Mouse (Mus musculus): ENCODE data around the gene Prkce. TPM values are rescaled to one million over a fixed set of nuclear protein-coding genes. Genes with fewer than 3 reads are reported as not detected.

Prkce gene
- polyA plus RNA-seq, 1 experiment from 2014 or later = 8.1 TPM

- Histone ChIP-seq H3K27ac (replicated peaks) (no peak overlapping the region), H3K27me3 (no peaks in the 10 kb centered on the region), H3K36me3 (no peaks in the 10 kb centered on the region), H3K9me3 (replicated peaks) (no peaks in the 10 kb centered on the region), H3K4me3 (replicated peaks) (no peak overlapping the region), H3K4me2 (replicated peaks) (no peak overlapping the region), H3K4me1 (0 out of 2 replicates have a peak, but pooled peaks cover 21% of the 10 kb centered on the region), H3K9ac (no peak overlapping the region)
- no peak for ATAC-seq (ENCODE audit: insufficient number of reproducible peaks, low FRiP score, low TSS enrichment, low read depth)
- 81% methylated on average over 9 of the region's 9 CpGs for WGBS
These were observed 74.7 kb downstream of the Prkce start for GRCm38 (mm10) chr17:86242291-86242690.

GRCm38 (mm10) chr17:86243109-86243527 lies 75.5 kb downstream of the Prkce start:
- no peaks in the 10 kb centered on the region for H3K9me3 ChIP-seq (replicated peaks)
- no peak overlapping the region for H3K27ac ChIP-seq (replicated peaks)
- H3K27me3 ChIP-seq = no peaks in the 10 kb centered on the region
- no peak for ATAC-seq (ENCODE audit: insufficient number of reproducible peaks, low FRiP score, low TSS enrichment, low read depth)
- no peak overlapping the region for H3K9ac ChIP-seq
- no peak overlapping the region for H3K4me3 ChIP-seq (replicated peaks)
- no peak overlapping the region for H3K4me2 ChIP-seq (replicated peaks)
- no peaks in the 10 kb centered on the region for H3K36me3 ChIP-seq
- H3K4me1 ChIP-seq = peaks cover 24% of the 10 kb centered on the region; the same call in 1 of the 2 replicates
- 79% methylated on average over 16 of the region's 16 CpGs for WGBS

DNA sequence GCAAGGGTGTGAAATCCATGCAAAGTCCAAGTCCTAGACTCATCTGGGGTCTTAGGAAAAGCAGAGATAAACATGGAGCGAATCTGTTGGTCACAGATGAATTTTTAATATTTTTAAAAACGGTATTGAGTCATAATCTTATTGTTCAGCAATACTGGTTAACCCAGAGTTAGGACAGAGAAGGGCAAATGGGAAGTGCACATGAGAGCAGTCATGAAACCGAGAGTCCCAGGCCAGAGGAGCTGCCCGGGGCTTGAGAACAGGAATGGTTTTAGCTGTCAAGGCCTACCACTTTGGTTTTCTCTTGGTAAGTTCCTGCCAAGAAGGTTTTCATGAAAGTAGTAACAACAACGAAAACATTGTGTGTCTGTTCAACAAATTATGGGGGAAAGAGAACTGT lies 76.8 kb downstream of the Prkce start:
- no peak for ATAC-seq (ENCODE audit: insufficient number of reproducible peaks, low FRiP score, low TSS enrichment, low read depth)
- H3K4me3 ChIP-seq (replicated peaks) = no peak overlapping the region
- 88% methylated on average over 5 of the region's 5 CpGs for WGBS
- H3K27me3 ChIP-seq = no peaks in the 10 kb centered on the region
- H3K36me3 ChIP-seq = no peaks in the 10 kb centered on the region
- H3K27ac ChIP-seq (replicated peaks) = no peak overlapping the region
- peaks cover 28% of the 10 kb centered on the region for H3K4me1 ChIP-seq
- no peak overlapping the region for H3K9ac ChIP-seq
- H3K9me3 ChIP-seq (replicated peaks) = no peaks in the 10 kb centered on the region
- no peak overlapping the region for H3K4me2 ChIP-seq (replicated peaks)

GRCm38 (mm10) chr17:86248832-86249231 lies 81.2 kb downstream of the Prkce start:
- 93% methylated on average over 8 of the region's 8 CpGs for WGBS
- ATAC-seq (ENCODE audit: insufficient number of reproducible peaks, low FRiP score, low TSS enrichment, low read depth) = no peak
- H3K4me3 ChIP-seq (replicated peaks) = no peak overlapping the region

DNA sequence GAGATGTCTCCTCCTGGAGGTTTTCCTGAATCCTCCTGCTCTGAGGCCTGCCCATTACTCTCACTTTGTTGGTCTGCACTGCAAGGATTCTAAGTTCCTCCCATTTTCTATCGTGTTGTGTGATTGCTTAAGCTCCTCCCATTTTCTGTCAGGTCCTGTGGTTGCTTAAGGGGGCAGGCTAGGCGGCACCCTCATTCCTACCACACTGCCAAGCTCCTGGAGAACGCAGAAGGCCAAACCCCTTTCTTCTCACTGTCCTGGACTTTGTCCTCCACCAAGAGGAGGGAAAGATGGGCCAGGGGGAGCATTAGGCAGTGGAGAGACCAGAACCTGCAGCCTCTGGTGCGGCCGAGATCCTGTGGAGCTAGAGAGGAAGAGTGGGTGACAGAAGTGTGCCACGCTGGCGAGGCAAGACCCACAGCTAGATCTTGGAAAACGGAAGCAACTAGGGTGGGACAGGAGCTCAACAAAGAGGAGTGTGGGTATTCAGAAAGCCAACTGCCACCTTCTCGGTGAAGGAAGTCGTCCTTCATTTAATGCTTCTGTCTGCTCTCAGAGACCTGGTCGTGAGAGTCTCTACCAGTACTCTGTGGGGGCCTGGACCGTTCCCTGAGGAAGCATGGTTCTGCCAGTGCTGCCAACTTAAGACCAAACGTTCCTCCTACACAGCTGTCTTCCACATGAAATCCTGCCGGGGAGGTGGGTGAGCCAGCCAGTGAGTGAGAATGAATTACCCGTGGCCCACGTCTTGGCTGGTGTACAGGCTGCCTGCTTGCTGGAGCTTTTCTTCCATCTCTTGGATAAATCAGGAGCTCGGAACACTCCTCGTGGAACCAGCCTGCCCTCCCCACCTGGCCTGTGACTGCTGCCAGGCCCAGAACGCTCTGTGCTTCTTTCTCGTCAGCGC lies 82.2 kb downstream of the Prkce start:
- Histone ChIP-seq H3K27ac (replicated peaks) (peak overlapping the region; percentile 65), H3K36me3 (no peaks in the 10 kb centered on the region), H3K9me3 (replicated peaks) (no peaks in the 10 kb centered on the region), H3K4me2 (replicated peaks) (no peak overlapping the region), H3K27me3 (no peaks in the 10 kb centered on the region), H3K4me1 (peaks cover 54% of the 10 kb centered on the region), H3K9ac (no peak overlapping the region), H3K4me3 (replicated peaks) (no peak overlapping the region)
- no peak for ATAC-seq (ENCODE audit: insufficient number of reproducible peaks, low FRiP score, low TSS enrichment, low read depth)
- WGBS = 58% methylated on average over 21 of the region's 21 CpGs

More at GRCm38 (mm10) chr17:86248832-86249231, 81.2 kb downstream of the Prkce start:
- Histone ChIP-seq H3K4me2 (replicated peaks) (no peak overlapping the region), H3K36me3 (no peaks in the 10 kb centered on the region), H3K9me3 (replicated peaks) (no peaks in the 10 kb centered on the region), H3K27me3 (no peaks in the 10 kb centered on the region), H3K4me1 (peaks cover 46% of the 10 kb centered on the region), H3K27ac (replicated peaks) (no peak overlapping the region), H3K9ac (no peak overlapping the region)

- Histone ChIP-seq H3K27me3 (no peaks in the 10 kb centered on the region), H3K4me3 (replicated peaks) (no peak overlapping the region)
- 63% methylated on average over 7 of the region's 7 CpGs for WGBS
These were observed 82.9 kb downstream of the Prkce start for GRCm38 (mm10) chr17:86250406-86250905.

GRCm38 (mm10) chr17:86253884-86254283 lies 86.3 kb downstream of the Prkce start:
- no peaks in the 10 kb centered on the region for H3K36me3 ChIP-seq
- H3K9me3 ChIP-seq (replicated peaks) = no peaks in the 10 kb centered on the region
- H3K4me2 ChIP-seq (replicated peaks) = peak overlapping the region; percentile 26
- H3K27me3 ChIP-seq = no peaks in the 10 kb centered on the region
- no peak overlapping the region for H3K9ac ChIP-seq
- peaks cover 39% of the 10 kb centered on the region for H3K4me1 ChIP-seq
- no peak overlapping the region for H3K4me3 ChIP-seq (replicated peaks)
- peak overlapping the region; percentile 71 for H3K27ac ChIP-seq (replicated peaks)
- 49% methylated on average over 9 of the region's 9 CpGs for WGBS
- no peak for ATAC-seq (ENCODE audit: insufficient number of reproducible peaks, low FRiP score, low TSS enrichment, low read depth)

More at GRCm38 (mm10) chr17:86250406-86250905, 82.9 kb downstream of the Prkce start:
- H3K9ac ChIP-seq = no peak overlapping the region
- peak overlapping the region; percentile 65 for H3K27ac ChIP-seq (replicated peaks)
- no peak overlapping the region for H3K4me2 ChIP-seq (replicated peaks)
- H3K36me3 ChIP-seq = no peaks in the 10 kb centered on the region
- ATAC-seq (ENCODE audit: insufficient number of reproducible peaks, low FRiP score, low TSS enrichment, low read depth) = no peak
- H3K9me3 ChIP-seq (replicated peaks) = no peaks in the 10 kb centered on the region
- H3K4me1 ChIP-seq = peaks cover 54% of the 10 kb centered on the region

GRCm38 (mm10) chr17:86254285-86254684 lies 86.7 kb downstream of the Prkce start:
- peaks cover 37% of the 10 kb centered on the region for H3K4me1 ChIP-seq
- no peaks in the 10 kb centered on the region for H3K27me3 ChIP-seq
- peak overlapping the region; percentile 71 for H3K27ac ChIP-seq (replicated peaks)
- peak overlapping the region; percentile 26 for H3K4me2 ChIP-seq (replicated peaks)
- H3K9me3 ChIP-seq (replicated peaks) = no peaks in the 10 kb centered on the region
- ATAC-seq (ENCODE audit: insufficient number of reproducible peaks, low FRiP score, low TSS enrichment, low read depth) = peak; percentile 74
- H3K4me3 ChIP-seq (replicated peaks) = no peak overlapping the region
- no peaks in the 10 kb centered on the region for H3K36me3 ChIP-seq
- H3K9ac ChIP-seq = no peak overlapping the region
- 54% methylated on average over 8 of the region's 8 CpGs for WGBS

DNA sequence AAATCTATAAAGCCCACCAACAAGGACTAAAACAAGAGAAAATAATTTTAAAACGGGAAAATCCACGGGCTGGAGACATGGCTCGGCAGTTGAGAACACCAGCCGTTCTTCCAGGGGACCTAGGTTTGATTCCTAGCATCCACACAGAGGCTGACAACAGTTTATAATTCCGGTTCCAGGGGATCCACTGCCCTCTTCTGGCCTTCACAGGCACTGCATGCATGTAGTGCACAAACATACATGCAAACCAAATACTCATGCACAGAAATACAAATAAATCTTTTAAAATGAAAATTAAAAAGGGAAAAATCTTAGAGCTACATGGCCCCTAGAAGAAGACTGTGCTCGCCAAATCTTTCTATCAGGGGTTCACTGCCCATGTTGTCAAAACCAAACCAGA lies 87.4 kb downstream of the Prkce start:
- Histone ChIP-seq H3K27me3 (no peaks in the 10 kb centered on the region), H3K4me3 (replicated peaks) (no peak overlapping the region), H3K9me3 (replicated peaks) (no peaks in the 10 kb centered on the region), H3K36me3 (no peaks in the 10 kb centered on the region), H3K9ac (no peak overlapping the region), H3K27ac (replicated peaks) (no peak overlapping the region; the same call in 1 of the 2 replicates), H3K4me1 (peaks cover 31% of the 10 kb centered on the region), H3K4me2 (replicated peaks) (no peak overlapping the region)
- ATAC-seq (ENCODE audit: insufficient number of reproducible peaks, low FRiP score, low TSS enrichment, low read depth) = no peak
- 97% methylated on average over 6 of the region's 6 CpGs for WGBS

DNA sequence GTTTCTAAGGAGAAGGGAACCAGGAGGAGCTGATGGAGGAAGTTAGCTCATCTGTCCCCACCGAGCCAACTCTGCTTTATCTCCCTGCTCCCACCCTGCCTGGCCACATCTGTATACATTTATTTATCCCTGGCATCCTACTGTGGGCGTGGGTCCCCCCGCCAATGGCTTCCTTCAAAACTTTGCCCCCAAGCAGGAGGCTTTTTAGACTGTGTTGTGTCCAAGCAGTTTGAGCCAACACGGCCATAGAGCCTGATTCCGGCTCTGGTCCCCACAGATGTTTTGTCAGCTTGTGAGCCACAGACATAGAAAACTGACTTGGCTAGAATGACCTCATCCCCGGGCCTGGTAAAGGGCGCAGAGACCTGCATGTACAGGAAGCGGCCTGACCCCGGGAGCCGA lies 89.1 kb downstream of the Prkce start:
- 63% methylated on average over 10 of the region's 10 CpGs for WGBS
- Histone ChIP-seq H3K27me3 (no peaks in the 10 kb centered on the region), H3K9ac (no peak overlapping the region), H3K27ac (replicated peaks) (no peak overlapping the region), H3K36me3 (no peaks in the 10 kb centered on the region), H3K4me2 (replicated peaks) (no peak overlapping the region), H3K4me3 (replicated peaks) (no peak overlapping the region), H3K9me3 (replicated peaks) (no peaks in the 10 kb centered on the region), H3K4me1 (peaks cover 36% of the 10 kb centered on the region)
- ATAC-seq (ENCODE audit: insufficient number of reproducible peaks, low FRiP score, low TSS enrichment, low read depth) = no peak

DNA sequence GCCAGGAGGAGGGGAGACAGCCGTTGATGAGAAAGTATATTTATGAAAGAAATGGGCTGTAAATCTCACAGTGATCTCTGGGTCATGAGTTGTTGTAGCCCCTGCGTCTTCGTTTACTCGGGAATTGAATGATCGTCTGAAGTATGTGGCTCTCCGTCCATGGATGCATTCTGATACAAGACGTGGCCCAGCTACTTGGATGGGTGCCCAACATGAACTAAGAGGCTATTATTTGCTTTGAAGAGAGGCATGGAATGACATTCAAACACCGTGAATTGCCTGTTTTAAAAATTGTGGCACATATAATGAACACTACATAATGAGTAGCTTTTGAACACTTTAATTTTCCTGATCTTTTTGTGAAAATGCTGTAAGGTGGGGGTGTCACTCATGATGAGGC lies 93.5 kb downstream of the Prkce start:
- no peak overlapping the region for H3K9ac ChIP-seq
- H3K4me3 ChIP-seq (replicated peaks) = no peak overlapping the region
- peaks cover 21% of the 10 kb centered on the region; the same call in 1 of the 2 replicates for H3K4me1 ChIP-seq
- H3K27ac ChIP-seq (replicated peaks) = no peak overlapping the region
- no peaks in the 10 kb centered on the region for H3K27me3 ChIP-seq
- WGBS = 56% methylated on average over 8 of the region's 8 CpGs
- ATAC-seq (ENCODE audit: insufficient number of reproducible peaks, low FRiP score, low TSS enrichment, low read depth) = no peak
- no peaks in the 10 kb centered on the region for H3K9me3 ChIP-seq (replicated peaks)
- H3K4me2 ChIP-seq (replicated peaks) = no peak overlapping the region
- no peaks in the 10 kb centered on the region for H3K36me3 ChIP-seq
